Mouse (Mus musculus) heart, embryonic 13.5 days (tissue): ENCODE results near the gene Aldh3a2. TPM values are rescaled to one million over a fixed set of nuclear protein-coding genes. Genes with fewer than 3 reads are reported as not detected.
A peak's percentile ranks its signal among the peaks of the same experiment; 100 is the strongest.

ENCODE experiments used
- ATAC-seq: fragments of 200-750 bp; cut with Nextera tagmentation; 2 replicates; pipeline ENCODE4 v1.8.0; 2017; ENCODE audit warnings: moderate TSS enrichment; ENCODE audit not compliant: insufficient number of reproducible peaks, low FRiP score, low TSS enrichment; ENCODE audit errors: extremely low read depth
- H3K27ac ChIP-seq: fragments of 300-500 bp; sonication (generic); replicated peaks from 2 replicates; pipeline ENCODE4 v1.5.1; 2015; ENCODE audit warnings: moderate library complexity, mild to moderate bottlenecking, inconsistent platforms
- H3K27me3 ChIP-seq: fragments of 300-500 bp; sonication (generic); replicated peaks from 2 replicates; pipeline ENCODE4 v1.6.1; 2015; ENCODE audit warnings: mild to moderate bottlenecking, inconsistent platforms
- H3K36me3 ChIP-seq: fragments of 300-500 bp; sonication (generic); 2 replicates; pipeline ENCODE4 v1.6.1; 2015; ENCODE audit warnings: mild to moderate bottlenecking, inconsistent platforms
- H3K4me1 ChIP-seq: fragments of 300-500 bp; sonication (generic); 2 replicates; pipeline ENCODE4 v1.6.1; 2015; ENCODE audit warnings: inconsistent platforms
- H3K4me2 ChIP-seq: fragments of 300-500 bp; sonication (generic); 2 replicates; pipeline ENCODE4 v1.6.1; 2015; ENCODE audit warnings: inconsistent platforms, mild to moderate bottlenecking, moderate library complexity
- H3K4me3 ChIP-seq: fragments of 300-500 bp; sonication (generic); 2 replicates; pipeline ENCODE4 v1.5.1; 2015; ENCODE audit warnings: moderate library complexity, mild to moderate bottlenecking, inconsistent platforms
- H3K9ac ChIP-seq: fragments of 300-500 bp; sonication (generic); 2 replicates; pipeline ENCODE4 v1.6.1; 2015; ENCODE audit warnings: inconsistent platforms, mild to moderate bottlenecking, moderate library complexity
- H3K9me3 ChIP-seq: fragments of 300-500 bp; sonication (generic); 2 replicates; pipeline ENCODE4 v1.6.1; 2016; ENCODE audit warnings: inconsistent platforms
- WGBS: fragments of 180-500 bp; shearing (Covaris S2); methylation state at CpG from one replicate; pipeline ENCODE4 v1.1.7; 2015; ENCODE audit warnings: mixed read lengths; 5-methylcytosine and 5-hydroxymethylcytosine counted together
- polyA plus RNA-seq: library from polyadenylated mRNA; unstranded; fragments of >200 nt; fragmentation: Nextera tagmentation; extraction: Ambion mirVana; gene quantifications from 2 replicates; pipeline ENCODE4 v1.2.1, GENCODE M21; 2015

Aldh3a2 gene
- polyA plus RNA-seq, 1 experiment from 2014 or later, result 26.0 TPM

DNA sequence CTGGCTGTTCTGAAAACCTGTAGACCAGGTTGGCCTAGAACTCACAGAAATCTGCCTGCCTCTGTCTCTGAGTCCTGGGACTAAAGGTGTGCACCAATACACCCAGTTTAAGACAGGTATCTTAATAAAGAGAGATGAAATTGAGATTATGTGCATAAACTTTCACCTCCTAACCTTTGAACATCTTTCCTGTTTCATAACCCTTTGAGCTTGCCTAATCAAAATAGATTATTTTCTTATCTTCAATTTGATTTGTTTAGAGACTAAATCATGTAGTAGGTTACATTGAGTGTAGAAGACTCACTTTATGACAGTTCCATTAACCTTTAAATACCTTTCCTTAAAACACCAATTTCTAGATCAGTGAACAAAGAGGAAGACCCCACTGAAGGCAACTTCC is 4.3 kb upstream of the Aldh3a2 start:
- Histone ChIP-seq H3K36me3 (no peaks in the 10 kb centered on the region), H3K27ac (no peak overlapping the region), H3K9me3 (no peaks in the 10 kb centered on the region), H3K4me2 (no peak overlapping the region), H3K4me3 (no peak overlapping the region), H3K4me1 (0 out of 2 replicates have a peak, but pooled peaks cover 7% of the 10 kb centered on the region), H3K27me3 (no peaks in the 10 kb centered on the region), H3K9ac (no peak overlapping the region)
- ATAC-seq, result no peak

DNA sequence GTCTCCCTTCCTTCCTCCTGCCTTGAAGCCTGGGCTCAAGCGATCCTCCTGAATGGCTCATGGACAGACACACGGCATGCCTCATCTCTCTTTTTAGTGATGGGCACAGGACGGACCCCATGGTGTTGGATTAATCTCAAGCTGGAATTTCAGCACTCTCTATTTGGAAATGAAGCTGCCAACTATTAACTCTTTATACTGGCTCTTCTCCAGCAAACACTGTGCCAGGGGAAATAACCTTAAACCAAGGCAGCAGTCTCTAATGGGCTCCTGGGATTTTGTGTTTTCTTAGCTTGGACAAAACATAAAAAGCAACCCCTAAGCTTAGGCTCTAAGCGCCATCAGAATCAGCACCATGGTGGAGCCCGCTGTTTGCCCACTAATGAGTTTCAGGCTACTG is 3.1 kb upstream of the Aldh3a2 start:
- H3K9me3 ChIP-seq, result no peaks in the 10 kb centered on the region
- ATAC-seq, result no peak
- H3K4me1 ChIP-seq, result peaks cover 16% of the 10 kb centered on the region
- H3K9ac ChIP-seq, result no peak overlapping the region
- no peak overlapping the region for H3K27ac ChIP-seq
- H3K4me2 ChIP-seq, result no peak overlapping the region
- H3K4me3 ChIP-seq, result no peak overlapping the region
- no peaks in the 10 kb centered on the region for H3K27me3 ChIP-seq
- no peaks in the 10 kb centered on the region for H3K36me3 ChIP-seq
- WGBS, result 85% methylated on average over 5 of the region's 5 CpGs

- H3K4me1 ChIP-seq, result peaks cover 12% of the 10 kb centered on the region
These were observed 1.5 kb upstream of the Aldh3a2 start for GRCm38 (mm10) chr11:61268626-61269349.

DNA sequence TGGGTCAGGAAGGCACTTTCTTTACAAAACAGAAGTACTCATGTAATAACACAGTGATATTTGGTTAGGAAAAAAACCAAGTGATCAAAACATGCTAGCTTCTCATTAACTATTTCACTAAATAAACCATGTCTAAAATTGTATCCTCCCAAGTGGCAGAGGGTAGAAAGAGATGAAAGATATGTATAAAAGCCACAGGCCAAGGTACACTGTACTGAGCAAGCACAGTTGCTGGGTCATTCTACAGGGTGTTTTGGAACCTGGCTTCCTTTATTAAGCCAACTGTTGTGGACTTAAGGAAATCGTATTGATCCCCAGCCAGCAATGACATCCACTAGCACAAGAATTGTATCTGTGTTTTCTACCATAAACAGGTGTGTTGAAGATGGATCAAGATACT is 3.4 kb downstream of the Aldh3a2 start:
- Histone ChIP-seq H3K9me3 (peaks cover 6% of the 10 kb centered on the region; the same call in 1 of the 2 replicates), H3K4me3 (no peak overlapping the region), H3K27me3 (no peaks in the 10 kb centered on the region), H3K27ac (no peak overlapping the region), H3K36me3 (peaks cover 56% of the 10 kb centered on the region), H3K4me2 (no peak overlapping the region), H3K4me1 (peaks cover 11% of the 10 kb centered on the region), H3K9ac (no peak overlapping the region)
- ATAC-seq, result no peak
- WGBS, result 85% methylated on average over 1 of the region's 1 CpGs

More at GRCm38 (mm10) chr11:61268626-61269349, 1.5 kb upstream of the Aldh3a2 start:
- H3K4me2 ChIP-seq, result no peak overlapping the region
- no peaks in the 10 kb centered on the region for H3K27me3 ChIP-seq
- peaks cover 12% of the 10 kb centered on the region for H3K36me3 ChIP-seq
- no peak overlapping the region for H3K27ac ChIP-seq
- WGBS, result 77% methylated on average over 6 of the region's 6 CpGs
- no peak overlapping the region for H3K9ac ChIP-seq
- no peak for ATAC-seq
- no peaks in the 10 kb centered on the region for H3K9me3 ChIP-seq
- H3K4me3 ChIP-seq, result no peak overlapping the region

DNA sequence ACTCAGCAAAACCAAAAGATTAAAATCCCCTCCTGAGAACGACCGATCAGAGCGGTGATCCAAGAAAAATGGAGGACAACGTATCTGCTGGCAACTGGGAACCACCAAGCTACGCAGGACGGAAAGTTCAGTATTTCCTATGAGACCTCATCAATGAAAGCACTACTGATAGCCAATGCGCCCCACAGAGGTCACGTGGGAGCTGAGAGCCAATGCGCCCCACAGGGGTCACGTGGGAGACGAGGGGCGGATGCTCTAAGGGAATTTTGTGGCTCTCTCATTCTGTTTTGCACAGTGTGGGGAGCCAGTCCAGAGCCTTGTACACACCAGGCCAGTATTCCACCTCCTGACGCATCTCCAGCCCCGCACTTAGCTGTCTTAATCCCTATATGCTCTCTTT is 4.7 kb downstream of the Aldh3a2 start:
- Histone ChIP-seq H3K4me3 (no peak overlapping the region), H3K36me3 (peaks cover 70% of the 10 kb centered on the region), H3K27me3 (no peaks in the 10 kb centered on the region), H3K9ac (no peak overlapping the region), H3K4me1 (peaks cover 14% of the 10 kb centered on the region), H3K9me3 (peaks cover 6% of the 10 kb centered on the region; the same call in 1 of the 2 replicates), H3K4me2 (no peak overlapping the region), H3K27ac (no peak overlapping the region)
- ATAC-seq, result no peak
- WGBS, result 93% methylated on average over 14 of the region's 14 CpGs

- Histone ChIP-seq H3K9ac (no peak overlapping the region), H3K36me3 (peaks cover 91% of the 10 kb centered on the region), H3K4me3 (no peak overlapping the region), H3K4me1 (peaks cover 9% of the 10 kb centered on the region), H3K27me3 (no peaks in the 10 kb centered on the region), H3K4me2 (no peak overlapping the region), H3K9me3 (peaks cover 6% of the 10 kb centered on the region; the same call in 1 of the 2 replicates), H3K27ac (no peak overlapping the region)
- ATAC-seq, result no peak
- 89% methylated on average over 6 of the region's 6 CpGs for WGBS
These were observed 8.2 kb downstream of the Aldh3a2 start for GRCm38 (mm10) chr11:61259106-61259505.

GRCm38 (mm10) chr11:61252807-61253206 is 14.5 kb downstream of the Aldh3a2 start:
- Histone ChIP-seq H3K4me2 (peak overlapping the region; percentile 43), H3K9ac (no peak overlapping the region), H3K9me3 (no peaks in the 10 kb centered on the region), H3K27me3 (no peaks in the 10 kb centered on the region), H3K4me1 (peaks cover 25% of the 10 kb centered on the region), H3K27ac (peak overlapping the region; percentile 33; the same call in 1 of the 2 replicates), H3K4me3 (no peak overlapping the region), H3K36me3 (peaks cover 85% of the 10 kb centered on the region)
- WGBS, result 34% methylated on average over 12 of the region's 12 CpGs
- no peak for ATAC-seq

- no peak overlapping the region for H3K4me2 ChIP-seq
- ATAC-seq, result no peak
- H3K4me3 ChIP-seq, result no peak overlapping the region
- WGBS, result 71% methylated on average over 10 of the region's 10 CpGs
- H3K9ac ChIP-seq, result no peak overlapping the region
- H3K9me3 ChIP-seq, result no peaks in the 10 kb centered on the region
- no peaks in the 10 kb centered on the region for H3K27me3 ChIP-seq
- peaks cover 18% of the 10 kb centered on the region for H3K4me1 ChIP-seq
- H3K27ac ChIP-seq, result no peak overlapping the region
- H3K36me3 ChIP-seq, result peaks cover 82% of the 10 kb centered on the region
These were observed 15.5 kb downstream of the Aldh3a2 start for GRCm38 (mm10) chr11:61251741-61252140.

DNA sequence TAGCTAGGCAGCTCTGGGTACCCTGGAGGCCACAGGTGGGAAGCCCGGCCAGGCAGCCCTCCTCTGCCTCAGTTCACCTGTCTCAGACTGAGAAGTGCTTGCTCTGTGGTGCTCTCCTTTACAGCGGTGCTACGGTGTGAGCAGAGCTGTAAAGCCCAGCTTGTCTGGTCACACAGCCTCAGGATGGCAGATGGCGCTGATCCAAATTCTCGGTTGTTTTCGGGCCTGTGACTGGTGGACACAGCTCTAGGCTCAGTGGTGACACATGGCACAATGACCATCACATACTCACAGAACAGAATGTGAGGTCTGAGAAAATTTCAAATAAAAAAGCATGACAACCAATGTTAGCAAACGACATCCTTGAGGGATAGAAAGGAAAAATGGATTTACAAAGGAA is 22.9 kb downstream of the Aldh3a2 start:
- Histone ChIP-seq H3K4me3 (no peak overlapping the region), H3K36me3 (peaks cover 48% of the 10 kb centered on the region), H3K4me2 (no peak overlapping the region), H3K4me1 (0 out of 2 replicates have a peak, but pooled peaks cover 2% of the 10 kb centered on the region), H3K9me3 (no peaks in the 10 kb centered on the region), H3K27ac (no peak overlapping the region), H3K9ac (no peak overlapping the region), H3K27me3 (no peaks in the 10 kb centered on the region)
- ATAC-seq, result no peak
- WGBS, result 79% methylated on average over 7 of the region's 7 CpGs

DNA sequence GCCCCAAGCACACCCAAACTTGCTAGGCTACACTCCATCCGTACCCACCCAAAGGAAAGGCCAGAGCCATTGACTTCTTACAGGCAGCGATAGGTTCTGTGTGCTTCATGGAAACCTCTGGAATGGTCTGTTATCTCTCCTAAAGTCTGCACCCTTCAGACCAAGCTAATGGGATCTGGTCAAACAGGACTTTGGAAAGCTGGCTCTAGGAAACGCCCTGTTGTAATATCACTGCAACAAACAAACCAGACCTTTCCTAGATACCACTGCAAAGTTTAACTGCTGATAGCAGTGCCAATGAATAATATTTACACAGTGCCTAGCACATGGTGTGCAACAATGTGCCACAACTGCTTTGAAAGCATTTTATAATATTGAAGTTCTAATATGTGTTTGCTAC is 31.2 kb downstream of the Aldh3a2 start:
- Histone ChIP-seq H3K4me2 (no peak overlapping the region), H3K4me1 (peaks cover 3% of the 10 kb centered on the region), H3K27ac (no peak overlapping the region), H3K9me3 (no peaks in the 10 kb centered on the region), H3K36me3 (no peaks in the 10 kb centered on the region), H3K27me3 (peaks cover 4% of the 10 kb centered on the region; the same call in 1 of the 2 replicates), H3K4me3 (no peak overlapping the region), H3K9ac (no peak overlapping the region)
- WGBS, result 75% methylated on average over 3 of the region's 3 CpGs
- no peak for ATAC-seq

DNA sequence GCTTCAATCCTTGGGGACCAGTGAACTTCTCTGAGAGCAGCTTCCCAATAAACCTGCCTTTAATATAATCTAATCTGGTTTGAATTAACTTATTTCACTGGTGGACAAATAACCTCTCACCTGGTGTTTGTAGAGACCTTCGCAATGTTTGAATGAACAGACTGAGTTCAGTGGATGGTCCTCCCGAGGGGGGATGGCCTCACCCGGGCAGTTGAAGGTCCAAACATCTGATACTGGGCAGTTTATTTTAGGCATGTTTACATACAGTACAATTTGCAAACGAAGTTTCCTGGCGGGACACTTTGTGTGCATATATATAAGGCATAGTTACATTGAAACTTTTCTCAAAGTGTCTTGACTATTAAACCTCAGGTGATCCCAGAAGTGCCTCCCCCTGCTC is 33.1 kb downstream of the Aldh3a2 start:
- ATAC-seq, result no peak
- 49% methylated on average over 5 of the region's 5 CpGs for WGBS
- Histone ChIP-seq H3K9ac (no peak overlapping the region), H3K27ac (no peak overlapping the region), H3K4me2 (no peak overlapping the region), H3K4me1 (peaks cover 4% of the 10 kb centered on the region), H3K9me3 (no peaks in the 10 kb centered on the region), H3K27me3 (peaks cover 4% of the 10 kb centered on the region; the same call in 1 of the 2 replicates), H3K36me3 (no peaks in the 10 kb centered on the region), H3K4me3 (no peak overlapping the region)

- Histone ChIP-seq H3K9ac (peak overlapping the region; percentile 44), H3K27me3 (peaks cover 4% of the 10 kb centered on the region; the same call in 1 of the 2 replicates), H3K9me3 (no peaks in the 10 kb centered on the region), H3K4me3 (no peak overlapping the region), H3K4me2 (peak overlapping the region; percentile 43), H3K36me3 (no peaks in the 10 kb centered on the region), H3K27ac (no peak overlapping the region), H3K4me1 (peaks cover 24% of the 10 kb centered on the region)
- WGBS, result 10% methylated on average over 9 of the region's 9 CpGs
- no peak for ATAC-seq
These were observed 35.9 kb downstream of the Aldh3a2 start for GRCm38 (mm10) chr11:61231329-61231728.
